ENCODE assay signal across 8 mouse cellular contexts in the genomic region with DNA sequence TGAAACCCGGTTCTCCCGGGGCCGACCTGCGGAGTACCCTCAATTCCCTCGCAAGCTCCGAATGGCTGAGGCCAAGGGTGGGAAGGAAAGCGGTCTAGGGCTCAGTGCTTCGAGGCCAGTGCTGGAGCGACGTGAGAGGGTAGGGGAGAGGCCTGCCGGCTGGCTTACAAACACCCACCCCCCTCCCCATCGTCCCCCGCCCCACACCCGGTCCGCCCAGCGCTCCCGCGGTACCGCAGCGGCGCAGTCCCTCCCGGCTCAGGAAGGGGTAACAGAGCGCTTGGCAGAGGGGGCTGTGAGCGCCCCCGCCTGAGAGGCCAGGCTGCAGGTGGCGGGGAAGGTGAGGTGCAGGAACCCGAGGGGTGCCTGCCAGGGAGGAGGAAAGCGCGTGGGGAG. TPM values are rescaled to one million over a fixed set of nuclear protein-coding genes. Genes with fewer than 3 reads are reported as not detected.
DNase-seq lines count a peak whose midpoint lies in the region; ATAC-seq lines count a peak whose summit lies in the region.

Gene Dmrt3, plus strand, starts transcription at position 287 of the 396 bp plus-strand sequence.

- peaks cover 99% of the 10 kb centered on the region for H3K27me3 ChIP-seq in kidney, embryonic 16.5 days (ENCODE audit: insufficient read depth, low read length)
- H3K27me3 ChIP-seq in embryonic facial prominence, embryonic 10.5 days (replicated peaks; ENCODE audit: low read depth, poor library complexity, severe bottlenecking): peaks cover 100% of the 10 kb centered on the region
- peaks cover 92% of the 10 kb centered on the region for H3K27me3 ChIP-seq in intestine, embryonic 15.5 days (replicated peaks)
- H3K27me3 ChIP-seq in neural tube, embryonic 14.5 days (ENCODE audit: control insufficient read depth, insufficient read depth, low read length): peaks cover 59% of the 10 kb centered on the region

- 0% methylated on average over 22 of the region's 29 CpGs for WGBS in kidney, embryonic 16.5 days
- WGBS in embryonic facial prominence, embryonic 10.5 days: 1% methylated on average over 26 of the region's 29 CpGs
- WGBS in intestine, embryonic 15.5 days: under 1% methylated on average over 29 of the region's 29 CpGs
- 0% methylated on average over 23 of the region's 29 CpGs for WGBS in neural tube, embryonic 14.5 days

- no peak within 1 kb of the TSS for H3K27ac ChIP-seq in kidney, embryonic 16.5 days (ENCODE audit: low read length)
- peak within 1 kb of the TSS; percentile 75 for H3K27ac ChIP-seq in embryonic facial prominence, embryonic 10.5 days (replicated peaks)
- no peak within 1 kb of the TSS for H3K27ac ChIP-seq in intestine, embryonic 15.5 days
- H3K27ac ChIP-seq in neural tube, embryonic 14.5 days (ENCODE audit: low read depth, low read length): no peak within 1 kb of the TSS

- ATAC-seq in kidney, embryonic 16.5 days (ENCODE audit: low FRiP score, low TSS enrichment): no peak
- ATAC-seq in intestine, embryonic 15.5 days: 0 out of 2 replicates have a peak, but pooled peaks have one; percentile 10
- ATAC-seq in neural tube, embryonic 14.5 days (ENCODE audit: low read depth): 0 out of 2 replicates have a peak, but pooled peaks have one; percentile 25

- peak within 1 kb of the TSS; percentile 58 for H3K4me2 ChIP-seq in kidney, embryonic 16.5 days (replicated peaks; ENCODE audit: low read depth, low read length)
- peak within 1 kb of the TSS; percentile 80 for H3K4me2 ChIP-seq in intestine, embryonic 15.5 days (replicated peaks)
- H3K4me2 ChIP-seq in neural tube, embryonic 14.5 days (ENCODE audit: low read depth, low read length): peak within 1 kb of the TSS; percentile 16

- H3K36me3 ChIP-seq in kidney, embryonic 16.5 days (ENCODE audit: insufficient read depth, low read length): no peaks in the 10 kb centered on the region
- H3K36me3 ChIP-seq in embryonic facial prominence, embryonic 10.5 days (replicated peaks): no peaks in the 10 kb centered on the region
- H3K36me3 ChIP-seq in intestine, embryonic 15.5 days: no peaks in the 10 kb centered on the region
- H3K36me3 ChIP-seq in neural tube, embryonic 14.5 days (ENCODE audit: control insufficient read depth, insufficient read depth, low read length): no peaks in the 10 kb centered on the region

- peak within 1 kb of the TSS; percentile 42 for H3K4me3 ChIP-seq in kidney, embryonic 16.5 days (ENCODE audit: low read length)
- peak within 1 kb of the TSS; percentile 58 for H3K4me3 ChIP-seq in embryonic facial prominence, embryonic 10.5 days
- H3K4me3 ChIP-seq in intestine, embryonic 15.5 days (replicated peaks): peak within 1 kb of the TSS; percentile 34
- H3K4me3 ChIP-seq in neural tube, embryonic 14.5 days (ENCODE audit: low read depth, low read length): peak within 1 kb of the TSS; percentile 10; the same call in 1 of the 2 replicates

- H3K9me3 ChIP-seq in kidney, embryonic 16.5 days (ENCODE audit: low read length): no peaks in the 10 kb centered on the region
- no peaks in the 10 kb centered on the region for H3K9me3 ChIP-seq in embryonic facial prominence, embryonic 10.5 days
- no peaks in the 10 kb centered on the region for H3K9me3 ChIP-seq in intestine, embryonic 15.5 days
- H3K9me3 ChIP-seq in neural tube, embryonic 14.5 days (ENCODE audit: control insufficient read depth, low read length): no peaks in the 10 kb centered on the region

- no peak for DNase-seq in kidney, postnatal 14 days
- DNase-seq in embryonic facial prominence, embryonic 10.5 days (ENCODE audit: low spot score): no peak
- no peak for DNase-seq in urinary bladder, adult 2 months (ENCODE audit: low spot score)
- no peak for DNase-seq in frontal cortex, postnatal 14 days (ENCODE audit: low spot score in 2 of 2)
- no peak for DNase-seq in left cerebral cortex, adult 9 months (ENCODE audit: low spot score in 2 of 2)

- H3K4me1 ChIP-seq in kidney, embryonic 16.5 days (ENCODE audit: insufficient read depth, low read length): peaks cover 28% of the 10 kb centered on the region
- peaks cover 46% of the 10 kb centered on the region for H3K4me1 ChIP-seq in embryonic facial prominence, embryonic 10.5 days
- peaks cover 23% of the 10 kb centered on the region for H3K4me1 ChIP-seq in intestine, embryonic 15.5 days (replicated peaks)
- H3K4me1 ChIP-seq in neural tube, embryonic 14.5 days (ENCODE audit: control insufficient read depth, insufficient read depth, low read length): peaks cover 14% of the 10 kb centered on the region

- H3K9ac ChIP-seq in kidney, embryonic 16.5 days (replicated peaks; ENCODE audit: low read length): 0 out of 2 replicates have a peak within 1 kb of the TSS, but pooled peaks have one; percentile 41
- peak within 1 kb of the TSS; percentile 23; the same call in 1 of the 2 replicates for H3K9ac ChIP-seq in intestine, embryonic 15.5 days
- H3K9ac ChIP-seq in neural tube, embryonic 14.5 days (replicated peaks; ENCODE audit: low read depth, low read length): no peak within 1 kb of the TSS

RNA-seq across cellular contexts. Expression of gene Dmrt3, which starts in this region (rescaled TPM):
- polyA plus RNA-seq in kidney, embryonic 16.5 days (2015; fragmentation: Nextera tagmentation; extraction: Ambion mirVana): not detected in 2 replicates
- 1.7 and 2.1 TPM in 2 replicates for polyA plus RNA-seq in embryonic facial prominence, embryonic 10.5 days (2016; fragmentation: Nextera tagmentation; extraction: Ambion mirVana)
- polyA plus RNA-seq in intestine, embryonic 15.5 days (2015; fragmentation: Nextera tagmentation; extraction: Ambion mirVana): 0.30 and 0.41 TPM in 2 replicates
- polyA plus RNA-seq in neural tube, embryonic 14.5 days (2014; fragmentation: Nextera tagmentation; extraction: Ambion mirVana): 2.6 TPM in 2 replicates
- 0.06 TPM in 1 of 2 replicates, not detected in the other for polyA plus RNA-seq in urinary bladder, adult 2 months (2012; rRNA removed)

Comparison
In these comparisons a context has a peak if more than half of its experiments do, and no peak if none do; other contexts are left out.
1. Peak in ATAC-seq, H3K4me3 ChIP-seq, H3K9ac ChIP-seq and H3K4me2 ChIP-seq in intestine, embryonic 15.5 days; RNA of the gene not detected or under 1 TPM.
2. H3K4me2 ChIP-seq: peak in every context shown above with its lines; median percentile 80 in intestine, embryonic 15.5 days; 58 in kidney, embryonic 16.5 days; 16 in neural tube, embryonic 14.5 days.